Mouse (Mus musculus) testis, adult 2 months (tissue): Measurements from ENCODE around the gene Stk16. TPM values are rescaled to one million over a fixed set of nuclear protein-coding genes. Genes with fewer than 3 reads are reported as not detected.

Experiments used
- H3K27ac ChIP-seq: fragments of 200-500 bp; 2 replicates; pipeline ENCODE4 v1.5.1; 2012; ENCODE audit warnings: low read depth, low read length; ENCODE audit not compliant: control insufficient read depth, insufficient read depth
- H3K27me3 ChIP-seq: fragments of 200-500 bp; 2 replicates; pipeline ENCODE4 v1.6.1; 2012; ENCODE audit warnings: mild to moderate bottlenecking, low read length, moderate library complexity; ENCODE audit not compliant: control insufficient read depth, insufficient read depth
- H3K36me3 ChIP-seq: fragments of 200-500 bp; 2 replicates; pipeline ENCODE4 v1.6.1; 2012; ENCODE audit warnings: mild to moderate bottlenecking, low read length; ENCODE audit not compliant: control insufficient read depth, insufficient read depth
- H3K4me1 ChIP-seq: fragments of 200-500 bp; 2 replicates; pipeline ENCODE4 v1.6.1; 2012; ENCODE audit warnings: low read length; ENCODE audit not compliant: control insufficient read depth, insufficient read depth
- H3K4me3 ChIP-seq: fragments of 200-500 bp; 2 replicates; pipeline ENCODE4 v1.5.1; 2012; ENCODE audit warnings: low read depth, mild to moderate bottlenecking, low read length, moderate library complexity, mixed read lengths; ENCODE audit not compliant: control insufficient read depth
- CTCF ChIP-seq: fragments of 200-500 bp; IDR thresholded peaks from 2 replicates; pipeline ENCODE4 v1.5.1; 2012; ENCODE audit warnings: low read depth, mild to moderate bottlenecking, inconsistent platforms, low read length, moderate library complexity; ENCODE audit not compliant: control insufficient read depth, insufficient read depth, insufficient replicate concordance
- POLR2A ChIP-seq: fragments of 200-500 bp; IDR thresholded peaks from 2 replicates; pipeline ENCODE4 v1.6.1; 2012; ENCODE audit warnings: low read depth, mild to moderate bottlenecking, inconsistent platforms, low read length, moderate library complexity; ENCODE audit not compliant: control insufficient read depth
- polyA plus RNA-seq: library from polyadenylated mRNA; depleted of rRNA; stranded (reverse); fragments of >200 nt; gene quantifications from 2 replicates; pipeline ENCODE4 v1.2.3, GENCODE M21; 2012

Stk16 gene
- polyA plus RNA-seq, 1 experiment = 205 TPM

DNA sequence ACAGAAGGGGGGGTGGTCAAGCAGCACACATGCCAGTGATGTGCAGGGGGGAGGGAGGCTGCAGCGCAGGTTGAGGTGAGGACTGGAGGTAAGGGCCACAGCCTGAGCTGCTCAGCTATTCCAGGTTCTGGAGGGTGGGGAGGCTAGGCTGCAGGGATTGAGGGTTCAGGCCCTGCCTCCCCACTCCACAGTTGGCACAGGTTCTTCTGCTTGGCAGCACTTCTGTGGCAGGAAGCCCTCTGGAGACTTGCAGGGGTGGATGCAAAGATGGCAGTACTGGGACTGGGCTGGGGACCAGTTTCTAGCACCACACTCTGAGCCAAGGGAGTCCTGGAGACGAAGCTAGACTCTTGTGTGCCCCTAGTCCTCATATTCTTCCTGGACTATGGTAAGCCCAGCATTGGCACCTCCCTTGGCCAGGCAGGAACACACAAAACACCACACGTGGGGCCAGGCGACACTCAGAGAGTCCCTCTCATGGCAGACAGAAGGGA, 29.2 kb upstream of the Stk16 start:
- no peak overlapping the region for H3K27ac ChIP-seq
- H3K36me3 ChIP-seq = no peaks in the 10 kb centered on the region; the same call in 1 of the 2 replicates
- no peaks in the 10 kb centered on the region for H3K27me3 ChIP-seq
- peaks cover 11% of the 10 kb centered on the region for H3K4me1 ChIP-seq
- no peak overlapping the region for H3K4me3 ChIP-seq
- TF ChIP-seq POLR2A (no peak), CTCF (no peak)

DNA sequence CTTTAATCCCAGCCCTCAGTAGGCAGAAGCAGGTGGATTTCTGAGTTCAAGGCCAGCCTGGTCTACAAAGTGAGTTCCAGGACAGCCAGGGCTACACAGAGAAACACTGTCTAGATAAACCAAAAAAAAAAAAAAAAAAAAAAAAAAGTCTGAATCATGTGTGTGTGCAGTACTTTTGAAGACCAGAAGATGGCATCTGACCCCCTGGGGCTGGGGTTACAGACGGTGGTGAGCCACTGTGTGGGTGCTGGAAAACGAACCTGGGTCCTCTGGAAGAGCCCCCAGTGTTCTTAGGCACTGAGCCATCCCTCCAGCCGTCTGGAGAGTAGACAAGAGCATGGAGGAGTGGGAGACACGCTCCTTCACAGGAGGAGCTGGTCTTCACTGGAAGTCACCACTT, 28.5 kb upstream of the Stk16 start:
- H3K4me1 ChIP-seq = peaks cover 11% of the 10 kb centered on the region
- no peak overlapping the region for H3K4me3 ChIP-seq
- no peak overlapping the region for H3K27ac ChIP-seq
- peaks cover under 1% of the 10 kb centered on the region; the same call in 1 of the 2 replicates for H3K36me3 ChIP-seq
- TF ChIP-seq CTCF (0 out of 2 replicates have a peak, but pooled peaks have one; percentile 9), POLR2A (no peak)
- H3K27me3 ChIP-seq = no peaks in the 10 kb centered on the region

DNA sequence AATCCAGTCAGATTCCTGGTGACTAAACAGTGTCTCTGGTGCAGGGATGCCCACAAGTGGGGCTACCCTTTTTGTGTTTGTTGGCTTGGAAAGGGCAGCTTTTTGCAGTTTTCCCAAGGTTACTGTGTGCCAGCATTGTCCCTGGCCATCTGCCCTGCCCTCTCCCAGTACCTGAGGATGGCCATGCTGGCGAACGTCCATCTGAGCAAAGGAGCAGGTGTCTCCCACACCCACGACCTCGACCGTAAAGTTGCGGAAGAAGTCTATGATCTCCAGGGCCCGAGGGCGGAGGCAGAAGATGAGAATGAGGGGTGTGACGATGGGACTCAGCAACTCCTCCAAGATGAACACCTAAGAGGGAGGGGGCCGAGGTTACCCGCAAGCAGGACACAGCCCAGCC, 25.1 kb upstream of the Stk16 start:
- Histone ChIP-seq H3K36me3 (peaks cover 3% of the 10 kb centered on the region), H3K4me1 (peaks cover 4% of the 10 kb centered on the region; the same call in 1 of the 2 replicates), H3K27me3 (no peaks in the 10 kb centered on the region), H3K4me3 (no peak overlapping the region), H3K27ac (no peak overlapping the region)
- TF ChIP-seq CTCF (no peak), POLR2A (no peak)

DNA sequence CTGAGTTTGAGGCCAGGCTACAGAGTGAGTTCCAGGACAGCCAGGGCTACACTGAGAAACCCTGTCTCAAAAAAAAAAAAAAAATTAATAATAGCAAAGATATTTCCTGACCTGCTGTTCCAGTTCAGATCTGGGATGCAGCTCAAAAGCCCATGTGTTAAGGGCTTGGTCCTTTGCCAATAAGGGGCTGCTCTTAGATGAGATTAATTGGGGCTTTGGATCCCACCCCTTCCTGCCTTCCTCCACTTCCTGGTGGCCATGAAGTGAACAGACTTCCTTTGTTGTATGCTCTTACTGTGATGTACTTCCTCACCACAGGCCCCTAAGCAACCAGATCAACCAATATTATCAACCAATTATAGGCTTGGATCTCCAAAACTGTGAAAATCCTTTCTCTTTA, 23.5 kb upstream of the Stk16 start:
- H3K4me3 ChIP-seq = no peak overlapping the region
- H3K27me3 ChIP-seq = no peaks in the 10 kb centered on the region
- no peak for TF ChIP-seq POLR2A
- TF ChIP-seq CTCF = no peak
- peaks cover 9% of the 10 kb centered on the region for H3K4me1 ChIP-seq
- no peak overlapping the region for H3K27ac ChIP-seq
- H3K36me3 ChIP-seq = peaks cover 3% of the 10 kb centered on the region

DNA sequence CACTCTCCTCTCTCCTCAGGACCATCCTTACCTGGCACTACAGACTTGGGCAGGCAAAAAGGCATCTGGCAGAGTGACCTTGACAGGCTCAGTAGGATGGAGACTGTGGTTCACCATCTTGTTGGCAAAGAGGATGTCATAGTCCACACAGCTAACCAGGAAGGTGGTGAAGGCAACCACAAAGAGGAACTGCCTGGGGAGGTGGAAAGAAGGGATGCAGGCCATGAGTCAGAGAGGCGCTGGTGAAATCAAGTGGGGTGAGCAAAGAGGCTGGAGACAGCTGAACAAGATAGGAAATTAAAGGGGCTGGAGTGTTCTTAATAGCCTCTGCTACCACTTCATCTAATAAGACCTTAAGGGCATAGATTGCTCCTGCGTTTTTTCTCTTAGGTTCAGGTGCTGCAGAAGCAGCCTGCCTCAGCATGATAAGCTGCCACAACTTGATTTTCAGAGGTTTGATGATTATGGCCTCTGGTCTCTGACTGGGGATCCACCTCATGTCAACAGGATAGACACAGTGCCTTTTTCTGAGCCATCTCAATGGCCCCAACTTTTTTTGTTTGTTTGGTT, 22.6 kb upstream of the Stk16 start:
- no peak overlapping the region for H3K27ac ChIP-seq
- H3K4me1 ChIP-seq = peaks cover 12% of the 10 kb centered on the region
- peaks cover 3% of the 10 kb centered on the region for H3K36me3 ChIP-seq
- H3K27me3 ChIP-seq = no peaks in the 10 kb centered on the region
- no peak for TF ChIP-seq CTCF
- TF ChIP-seq POLR2A = no peak
- H3K4me3 ChIP-seq = no peak overlapping the region

DNA sequence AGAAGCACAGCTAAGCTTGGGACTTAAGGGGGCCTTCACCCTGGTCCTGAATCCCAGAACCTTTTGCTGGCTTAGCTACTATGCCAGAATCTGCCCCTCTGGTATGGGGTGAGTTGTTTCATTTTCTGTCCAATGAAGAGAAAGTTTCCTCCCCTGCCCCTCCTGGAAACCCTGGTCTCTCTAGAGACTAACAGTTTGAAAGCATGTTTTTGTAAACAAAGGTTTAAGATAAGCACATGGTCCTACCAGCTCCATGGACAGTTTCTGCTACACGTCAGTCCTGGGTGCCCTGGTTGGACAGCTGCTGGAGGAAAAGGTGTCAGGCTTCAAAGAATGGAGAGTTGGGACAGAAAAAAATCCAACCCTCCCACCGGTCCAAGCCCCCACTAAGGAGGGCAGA, 20.1 kb upstream of the Stk16 start:
- Histone ChIP-seq H3K27ac (no peak overlapping the region), H3K4me3 (peak overlapping the region; percentile 88), H3K27me3 (no peaks in the 10 kb centered on the region), H3K36me3 (peaks cover 3% of the 10 kb centered on the region), H3K4me1 (peaks cover 12% of the 10 kb centered on the region)
- no peak for TF ChIP-seq POLR2A
- no peak for TF ChIP-seq CTCF

DNA sequence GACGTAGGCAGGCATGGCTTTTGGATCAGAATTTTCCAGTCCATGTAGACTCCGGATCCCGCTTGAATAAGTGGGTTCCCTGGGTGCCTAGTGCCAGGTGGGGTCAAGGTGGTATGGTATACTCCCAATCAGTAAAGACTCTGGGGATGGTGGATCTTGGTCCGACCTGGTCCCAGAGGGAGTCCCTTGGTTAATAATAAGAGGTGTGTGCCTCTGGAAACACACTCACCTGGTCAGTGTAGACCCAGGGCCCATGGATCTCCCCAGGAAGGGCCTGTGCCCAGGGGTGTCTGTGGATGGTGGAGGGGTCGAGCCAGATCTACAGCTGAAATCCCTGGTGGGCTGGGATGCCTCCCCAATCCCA, 19.4 kb upstream of the Stk16 start:
- H3K36me3 ChIP-seq = peaks cover 3% of the 10 kb centered on the region; the same call in 1 of the 2 replicates
- TF ChIP-seq CTCF (no peak), POLR2A (no peak)
- H3K4me1 ChIP-seq = peaks cover 12% of the 10 kb centered on the region
- H3K27me3 ChIP-seq = no peaks in the 10 kb centered on the region
- peak overlapping the region; percentile 73 for H3K27ac ChIP-seq
- H3K4me3 ChIP-seq = peak overlapping the region; percentile 88

DNA sequence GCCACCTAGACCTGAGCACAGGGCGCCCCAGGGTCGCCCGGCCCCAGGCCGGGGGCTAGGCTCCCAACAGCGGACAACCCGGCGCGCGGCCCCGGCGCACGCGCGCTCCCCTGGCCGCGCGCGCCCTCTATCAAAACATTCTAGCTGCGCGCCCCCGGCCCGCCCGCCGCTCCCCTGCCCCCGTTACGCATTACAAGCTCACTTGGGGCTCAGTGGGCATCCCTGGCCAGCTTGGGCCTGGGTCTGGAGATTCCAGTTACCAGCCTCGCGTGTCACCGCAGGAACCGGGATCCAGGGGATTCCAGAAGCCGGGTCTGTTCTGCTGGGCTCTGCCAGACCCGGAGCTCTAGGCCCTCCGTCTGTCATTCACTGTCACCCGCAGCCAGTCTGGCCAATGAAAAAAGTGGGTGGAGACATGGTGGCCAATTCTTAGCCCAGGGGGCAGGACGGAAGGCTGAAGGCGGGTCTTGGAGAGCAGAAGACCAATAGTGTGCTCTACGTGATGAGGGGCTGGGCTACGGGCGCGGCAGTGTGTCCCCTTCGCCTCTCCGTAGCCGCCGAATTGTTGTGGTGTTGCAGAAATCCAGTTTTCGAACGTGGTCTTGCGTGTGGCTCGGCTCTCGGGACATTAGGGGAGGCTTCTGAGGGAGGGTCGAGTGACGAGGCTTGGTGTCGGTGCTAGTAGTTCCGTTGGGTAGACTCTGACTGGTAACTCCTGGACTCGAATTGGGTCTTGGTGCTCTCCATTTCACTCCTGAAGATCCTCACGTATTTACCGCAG, 18.8 kb upstream of the Stk16 start, which contains the start of the genes Ankzf1 and Atg9a:
Gene Ankzf1, plus strand, starts transcription at position 530 of the 781 bp plus-strand sequence.
Gene Atg9a, minus strand, starts transcription at position 575 of the 781 bp plus-strand sequence.
- peak within 1 kb of the TSS; percentile 88 for H3K4me3 ChIP-seq
- TF ChIP-seq POLR2A (peak; percentile 63; the same call in 1 of the 2 replicates), CTCF (no peak)
- no peaks in the 10 kb centered on the region for H3K27me3 ChIP-seq
- peak within 1 kb of the TSS; percentile 82 for H3K27ac ChIP-seq
- peaks cover 12% of the 10 kb centered on the region for H3K4me1 ChIP-seq
- peaks cover 3% of the 10 kb centered on the region; the same call in 1 of the 2 replicates for H3K36me3 ChIP-seq
